Mouse (Mus musculus): Measurements from ENCODE around the gene Tjp2. TPM values are rescaled to one million over a fixed set of nuclear protein-coding genes. Genes with fewer than 3 reads are reported as not detected.
A peak's percentile ranks its signal among the peaks of the same experiment; 100 is the strongest.
"Not testable (repeated sequence)": the region's sequence is repeated elsewhere in the genome, so short reads cannot be mapped to it uniquely, and the experiment has no call there.

Gene Tjp2
- total and polyA plus RNA-seq, 3 experiments: 7.9 to 19.2 (median 16.1) TPM

GRCm38 (mm10) chr19:24097666-24098455 lies 127.0 kb downstream of the Tjp2 start:
- H3K4me1 ChIP-seq (ENCODE audit: control insufficient read depth, insufficient read depth, low read length): no peaks in the 10 kb centered on the region
- no peaks in the 10 kb centered on the region for H3K79me2 ChIP-seq (replicated peaks; ENCODE audit: control insufficient read depth, insufficient read depth, low read length)
- H3K27me3 ChIP-seq (ENCODE audit: control insufficient read depth, insufficient read depth, low read length): no peaks in the 10 kb centered on the region
- TF ChIP-seq POLR2A (IDR thresholded peaks at IDR 0.05; ENCODE audit: insufficient read depth, low read depth, low read length): no peak
- no peak for TF ChIP-seq CTCF (IDR thresholded peaks at IDR 0.05)
- TF ChIP-seq EP300 (IDR thresholded peaks at IDR 0.05; ENCODE audit: insufficient read depth, low read depth, low read length): no peak
- intact Hi-C loops (cut with DNase I): no loop called here
- H3K27ac ChIP-seq: no peak overlapping the region
- no peaks in the 10 kb centered on the region for H3K36me3 ChIP-seq (ENCODE audit: control insufficient read depth, insufficient read depth, low read length)
- H3K9ac ChIP-seq (ENCODE audit: low read depth, low read length): no peak overlapping the region
- 72% methylated on average over 16 of the region's 16 CpGs for WGBS
- DNase-seq: no peak
- no peak overlapping the region for H3K4me3 ChIP-seq

GRCm38 (mm10) chr19:24092060-24092459 lies 132.8 kb downstream of the Tjp2 start:
- H3K9ac ChIP-seq (ENCODE audit: low read depth, low read length); H3K27ac ChIP-seq; intact Hi-C loops (cut with DNase I); H3K4me1 ChIP-seq (ENCODE audit: control insufficient read depth, insufficient read depth, low read length); DNase-seq; H3K79me2 ChIP-seq (replicated peaks; ENCODE audit: control insufficient read depth, insufficient read depth, low read length); H3K36me3 ChIP-seq (ENCODE audit: control insufficient read depth, insufficient read depth, low read length); H3K4me3 ChIP-seq; H3K27me3 ChIP-seq (ENCODE audit: control insufficient read depth, insufficient read depth, low read length): not testable (repeated sequence)
- 59% methylated on average over 8 of the region's 8 CpGs for WGBS

- no peak overlapping the region for H3K27ac ChIP-seq
- H3K79me2 ChIP-seq (replicated peaks; ENCODE audit: control insufficient read depth, insufficient read depth, low read length): no peaks in the 10 kb centered on the region
- intact Hi-C loops (cut with DNase I): no loop called here
- H3K27me3 ChIP-seq (ENCODE audit: control insufficient read depth, insufficient read depth, low read length): no peaks in the 10 kb centered on the region
- 93% methylated on average over 2 of the region's 2 CpGs for WGBS
- H3K36me3 ChIP-seq (ENCODE audit: control insufficient read depth, insufficient read depth, low read length): no peaks in the 10 kb centered on the region
- H3K4me3 ChIP-seq: no peak overlapping the region
- TF ChIP-seq EP300 (IDR thresholded peaks at IDR 0.05; ENCODE audit: insufficient read depth, low read depth, low read length) (no peak), CTCF (IDR thresholded peaks at IDR 0.05) (no peak), POLR2A (IDR thresholded peaks at IDR 0.05; ENCODE audit: insufficient read depth, low read depth, low read length) (no peak)
- no peak for DNase-seq
- H3K4me1 ChIP-seq (ENCODE audit: control insufficient read depth, insufficient read depth, low read length): no peaks in the 10 kb centered on the region
- H3K9ac ChIP-seq (ENCODE audit: low read depth, low read length): no peak overlapping the region
Measured at GRCm38 (mm10) chr19:24090366-24090765, 134.5 kb downstream of the Tjp2 start.

- no peak overlapping the region for H3K4me3 ChIP-seq
- TF ChIP-seq POLR2A (IDR thresholded peaks at IDR 0.05; ENCODE audit: insufficient read depth, low read depth, low read length): no peak
- no peak for TF ChIP-seq CTCF (IDR thresholded peaks at IDR 0.05)
- TF ChIP-seq EP300 (IDR thresholded peaks at IDR 0.05; ENCODE audit: insufficient read depth, low read depth, low read length): no peak
- no peak overlapping the region for H3K9ac ChIP-seq (ENCODE audit: low read depth, low read length)
- no peak for DNase-seq
- H3K27ac ChIP-seq: no peak overlapping the region
- no peaks in the 10 kb centered on the region for H3K27me3 ChIP-seq (ENCODE audit: control insufficient read depth, insufficient read depth, low read length)
- WGBS: 77% methylated on average over 2 of the region's 2 CpGs
- H3K79me2 ChIP-seq (replicated peaks; ENCODE audit: control insufficient read depth, insufficient read depth, low read length): no peaks in the 10 kb centered on the region
- intact Hi-C loops (cut with DNase I): no loop called here
- peaks cover 1% of the 10 kb centered on the region; the same call in 1 of the 2 replicates for H3K4me1 ChIP-seq (ENCODE audit: control insufficient read depth, insufficient read depth, low read length)
- H3K36me3 ChIP-seq (ENCODE audit: control insufficient read depth, insufficient read depth, low read length): no peaks in the 10 kb centered on the region
Measured at GRCm38 (mm10) chr19:24085306-24085705, 139.5 kb downstream of the Tjp2 start.

GRCm38 (mm10) chr19:24080417-24081080 lies 144.3 kb downstream of the Tjp2 start:
- H3K27me3 ChIP-seq (ENCODE audit: control insufficient read depth, insufficient read depth, low read length): no peaks in the 10 kb centered on the region
- intact Hi-C loops (cut with DNase I): no loop called here
- peaks cover 1% of the 10 kb centered on the region; the same call in 1 of the 2 replicates for H3K4me1 ChIP-seq (ENCODE audit: control insufficient read depth, insufficient read depth, low read length)
- WGBS: 28% methylated on average over 8 of the region's 8 CpGs
- no peak overlapping the region for H3K9ac ChIP-seq (ENCODE audit: low read depth, low read length)
- no peak overlapping the region for H3K4me3 ChIP-seq
- peak in 1 of 2 experiments; percentile 23 for DNase-seq
- peak overlapping the region; percentile 16; the same call in 1 of the 2 replicates for H3K27ac ChIP-seq
- no peaks in the 10 kb centered on the region for H3K79me2 ChIP-seq (replicated peaks; ENCODE audit: control insufficient read depth, insufficient read depth, low read length)
- TF ChIP-seq CTCF (IDR thresholded peaks at IDR 0.05): no peak
- no peaks in the 10 kb centered on the region for H3K36me3 ChIP-seq (ENCODE audit: control insufficient read depth, insufficient read depth, low read length)

- no peak for DNase-seq
- intact Hi-C loops (cut with DNase I): no loop called here
- Histone ChIP-seq H3K9ac (ENCODE audit: low read depth, low read length) (no peak overlapping the region), H3K4me1 (ENCODE audit: control insufficient read depth, insufficient read depth, low read length) (peaks cover 1% of the 10 kb centered on the region; the same call in 1 of the 2 replicates), H3K79me2 (replicated peaks; ENCODE audit: control insufficient read depth, insufficient read depth, low read length) (no peaks in the 10 kb centered on the region), H3K36me3 (ENCODE audit: control insufficient read depth, insufficient read depth, low read length) (no peaks in the 10 kb centered on the region), H3K27me3 (ENCODE audit: control insufficient read depth, insufficient read depth, low read length) (no peaks in the 10 kb centered on the region), H3K4me3 (no peak overlapping the region), H3K27ac (no peak overlapping the region)
- TF ChIP-seq CTCF (IDR thresholded peaks at IDR 0.05) (no peak), POLR2A (IDR thresholded peaks at IDR 0.05; ENCODE audit: insufficient read depth, low read depth, low read length) (no peak), EP300 (IDR thresholded peaks at IDR 0.05; ENCODE audit: insufficient read depth, low read depth, low read length) (no peak)
- 93% methylated on average over 3 of the region's 3 CpGs for WGBS
Measured at GRCm38 (mm10) chr19:24077658-24078057, 147.2 kb downstream of the Tjp2 start.

Measured in heart, adult 2 months (tissue).